Mouse (Mus musculus) A20 (cell line): Measurements from ENCODE around the gene Fuom.

ENCODE experiments used
- DNase-seq: peaks from one replicate; pipeline ENCODE4 v3.0.0-alpha.2; 2011; ENCODE audit warnings: low read depth, low spot score

Gene Fuom

GRCm38 (mm10) chr7:140104009-140104408 lies 1.8 kb upstream of the Fuom start:
- no peak for DNase-seq

GRCm38 (mm10) chr7:140101498-140101897 lies 743 bp downstream of the Fuom start:
- no peak for DNase-seq

- DNase-seq: no peak
Measured at GRCm38 (mm10) chr7:140098466-140098865, 3.8 kb downstream of the Fuom start.

GRCm38 (mm10) chr7:140096055-140096454 lies 6.2 kb downstream of the Fuom start:
- DNase-seq: no peak

GRCm38 (mm10) chr7:140095556-140095955 lies 6.7 kb downstream of the Fuom start:
- no peak for DNase-seq

- DNase-seq: no peak
Measured at GRCm38 (mm10) chr7:140094954-140095353, 7.3 kb downstream of the Fuom start.

GRCm38 (mm10) chr7:140092924-140093528 lies 9.2 kb downstream of the Fuom start, which contains the start of gene Prap1:
Gene Prap1 (plus strand): TSS chr7:140093395.
- no peak for DNase-seq

- no peak for DNase-seq
Measured at GRCm38 (mm10) chr7:140090601-140091000, 11.6 kb downstream of the Fuom start.

GRCm38 (mm10) chr7:140082242-140082678 lies 20.0 kb downstream of the Fuom start, which contains the start of gene Caly:
Gene Caly (minus strand): TSS chr7:140082548.
- no peak for DNase-seq

- no peak for DNase-seq
Measured at GRCm38 (mm10) chr7:140081408-140082241, 20.6 kb downstream of the Fuom start.

- no peak for DNase-seq
Measured at GRCm38 (mm10) chr7:140080503-140081156, 21.6 kb downstream of the Fuom start.

- peak; percentile 72 for DNase-seq
Measured at GRCm38 (mm10) chr7:140078711-140079110, 23.5 kb downstream of the Fuom start.

- DNase-seq: peak; percentile 18
Measured at GRCm38 (mm10) chr7:140077698-140078097, 24.5 kb downstream of the Fuom start.

- DNase-seq: no peak
Measured at GRCm38 (mm10) chr7:140070042-140070711, 32.1 kb downstream of the Fuom start.

- no peak for DNase-seq
Measured at GRCm38 (mm10) chr7:140067397-140067796, 34.8 kb downstream of the Fuom start.

- DNase-seq: peak; percentile 69
Measured at GRCm38 (mm10) chr7:140063092-140063491, 39.1 kb downstream of the Fuom start.

- DNase-seq: no peak
Measured at GRCm38 (mm10) chr7:140062307-140062706, 39.9 kb downstream of the Fuom start.

GRCm38 (mm10) chr7:140061832-140062130 lies 40.5 kb downstream of the Fuom start:
- DNase-seq: no peak

- no peak for DNase-seq
Measured at GRCm38 (mm10) chr7:140060936-140061831, 41.1 kb downstream of the Fuom start.

GRCm38 (mm10) chr7:140059601-140060000 lies 42.6 kb downstream of the Fuom start:
- DNase-seq: no peak

- DNase-seq: no peak
Measured at GRCm38 (mm10) chr7:140058528-140058927, 43.7 kb downstream of the Fuom start.
